Mouse (Mus musculus): ENCODE results near the gene Olfr1248. TPM values are rescaled to one million over a fixed set of nuclear protein-coding genes. Genes with fewer than 3 reads are reported as not detected.
"Not testable (repeated sequence)": the region's sequence is repeated elsewhere in the genome, so short reads cannot be mapped to it uniquely, and the experiment has no call there.

The Olfr1248 gene
- polyA plus RNA-seq (2015; fragmentation: Nextera tagmentation; extraction: Ambion mirVana), result not detected in 2 replicates

- WGBS, result 97% methylated on average over 1 of the region's 1 CpGs
Measured at GRCm38 (mm10) chr2:89618145-89618544, at the start of gene Olfr1248. TSS of gene Olfr1248 (minus strand) at chr2:89618245.

GRCm38 (mm10) chr2:89661367-89661766 is 43.3 kb upstream of the Olfr1248 start, which contains the start of gene Olfr1250:
TSS of gene Olfr1250 (minus strand) at chr2:89661467.
- Histone ChIP-seq H3K4me2 (replicated peaks) (no peak within 1 kb of the TSS), H3K9me3 (no peaks in the 10 kb centered on the region), H3K27me3 (replicated peaks) (no peaks in the 10 kb centered on the region), H3K27ac (no peak within 1 kb of the TSS), H3K4me3 (replicated peaks) (no peak within 1 kb of the TSS), H3K9ac (no peak within 1 kb of the TSS), H3K36me3 (no peaks in the 10 kb centered on the region), H3K4me1 (replicated peaks) (no peaks in the 10 kb centered on the region)
- no peak for ATAC-seq

More at GRCm38 (mm10) chr2:89618145-89618544, at the start of gene Olfr1248:
- H3K9ac ChIP-seq; H3K9me3 ChIP-seq; H3K4me1 ChIP-seq (replicated peaks); ATAC-seq; H3K4me2 ChIP-seq (replicated peaks); H3K27me3 ChIP-seq (replicated peaks); H3K36me3 ChIP-seq; H3K4me3 ChIP-seq (replicated peaks); H3K27ac ChIP-seq: not testable (repeated sequence)

GRCm38 (mm10) chr2:89634883-89635282 is 16.8 kb upstream of the Olfr1248 start, which contains the start of gene Olfr1249:
TSS of gene Olfr1249 (minus strand) at chr2:89634983.
- no peak within 1 kb of the TSS for H3K4me2 ChIP-seq (replicated peaks)
- no peaks in the 10 kb centered on the region for H3K9me3 ChIP-seq
- ATAC-seq, result no peak
- H3K27me3 ChIP-seq (replicated peaks), result no peaks in the 10 kb centered on the region
- H3K9ac ChIP-seq, result no peak within 1 kb of the TSS
- H3K36me3 ChIP-seq, result no peaks in the 10 kb centered on the region
- H3K4me3 ChIP-seq (replicated peaks), result no peak within 1 kb of the TSS
- H3K27ac ChIP-seq, result no peak within 1 kb of the TSS
- H3K4me1 ChIP-seq (replicated peaks), result no peaks in the 10 kb centered on the region
- 84% methylated on average over 2 of the region's 2 CpGs for WGBS

- Histone ChIP-seq H3K27me3 (replicated peaks) (no peaks in the 10 kb centered on the region), H3K27ac (no peak within 1 kb of the TSS), H3K4me3 (replicated peaks) (no peak within 1 kb of the TSS), H3K4me2 (replicated peaks) (no peak within 1 kb of the TSS), H3K9me3 (no peaks in the 10 kb centered on the region), H3K4me1 (replicated peaks) (no peaks in the 10 kb centered on the region), H3K36me3 (no peaks in the 10 kb centered on the region), H3K9ac (no peak within 1 kb of the TSS)
- ATAC-seq, result no peak
- 90% methylated on average over 2 of the region's 2 CpGs for WGBS
Measured at GRCm38 (mm10) chr2:89614030-89614429, 4.0 kb downstream of the Olfr1248 start, which contains the start of gene Olfr1247. TSS of gene Olfr1247 (minus strand) at chr2:89614130.

- 66% methylated on average over 2 of the region's 2 CpGs for WGBS
- Histone ChIP-seq H3K9me3 (no peaks in the 10 kb centered on the region), H3K4me1 (replicated peaks) (no peaks in the 10 kb centered on the region), H3K4me2 (replicated peaks) (no peak within 1 kb of the TSS), H3K4me3 (replicated peaks) (no peak within 1 kb of the TSS), H3K36me3 (no peaks in the 10 kb centered on the region), H3K9ac (no peak within 1 kb of the TSS), H3K27ac (no peak within 1 kb of the TSS), H3K27me3 (replicated peaks) (no peaks in the 10 kb centered on the region)
- no peak for ATAC-seq
Measured at GRCm38 (mm10) chr2:89593057-89593456, 25.0 kb downstream of the Olfr1248 start, which contains the start of gene Olfr1246. TSS of gene Olfr1246 (minus strand) at chr2:89593157.

GRCm38 (mm10) chr2:89578347-89578746 is 39.7 kb downstream of the Olfr1248 start, which contains the start of gene Olfr1245:
TSS of gene Olfr1245 (minus strand) at chr2:89578447.
- H3K9ac ChIP-seq, result no peak within 1 kb of the TSS
- no peaks in the 10 kb centered on the region for H3K9me3 ChIP-seq
- no peak within 1 kb of the TSS for H3K27ac ChIP-seq
- H3K4me1 ChIP-seq (replicated peaks), result no peaks in the 10 kb centered on the region
- 77% methylated on average over 1 of the region's 1 CpGs for WGBS
- H3K36me3 ChIP-seq, result no peaks in the 10 kb centered on the region
- no peak within 1 kb of the TSS for H3K4me3 ChIP-seq (replicated peaks)
- H3K27me3 ChIP-seq (replicated peaks), result no peaks in the 10 kb centered on the region
- ATAC-seq, result no peak
- H3K4me2 ChIP-seq (replicated peaks), result no peak within 1 kb of the TSS

Other genes with a start within 250 kb of the Olfr1248 start
- gene Olfr1238, start 208.6 kb downstream of the Olfr1248 start, polyA plus RNA-seq (2015; fragmentation: Nextera tagmentation; extraction: Ambion mirVana), result not detected in 2 replicates
- not detected in 2 replicates for gene Olfr1239, start 197.8 kb downstream of the Olfr1248 start, polyA plus RNA-seq (2015; fragmentation: Nextera tagmentation; extraction: Ambion mirVana)
- not detected in 2 replicates for gene Olfr1240, start 175.2 kb downstream of the Olfr1248 start, polyA plus RNA-seq (2015; fragmentation: Nextera tagmentation; extraction: Ambion mirVana)
- gene Olfr1241, start 131.1 kb downstream of the Olfr1248 start, polyA plus RNA-seq (2015; fragmentation: Nextera tagmentation; extraction: Ambion mirVana), result not detected in 2 replicates
- gene Olfr1242, start 119.9 kb downstream of the Olfr1248 start, polyA plus RNA-seq (2015; fragmentation: Nextera tagmentation; extraction: Ambion mirVana), result not detected in 2 replicates
- not detected in 2 replicates for gene Olfr1243, start 86.8 kb downstream of the Olfr1248 start, polyA plus RNA-seq (2015; fragmentation: Nextera tagmentation; extraction: Ambion mirVana)
- gene Olfr1245, start 39.8 kb downstream of the Olfr1248 start, polyA plus RNA-seq (2015; fragmentation: Nextera tagmentation; extraction: Ambion mirVana), result not detected in 2 replicates
- not detected in 2 replicates for gene Olfr1246, start 25.1 kb downstream of the Olfr1248 start, polyA plus RNA-seq (2015; fragmentation: Nextera tagmentation; extraction: Ambion mirVana)
- gene Olfr1247, start 4.1 kb downstream of the Olfr1248 start, polyA plus RNA-seq (2015; fragmentation: Nextera tagmentation; extraction: Ambion mirVana), result not detected in 2 replicates
- not detected in 2 replicates for gene Olfr1249, start 16.7 kb upstream of the Olfr1248 start, polyA plus RNA-seq (2015; fragmentation: Nextera tagmentation; extraction: Ambion mirVana)
- not detected in 2 replicates for gene Olfr1250, start 43.2 kb upstream of the Olfr1248 start, polyA plus RNA-seq (2015; fragmentation: Nextera tagmentation; extraction: Ambion mirVana)
- not detected in 2 replicates for gene Olfr1251, start 53.7 kb upstream of the Olfr1248 start, polyA plus RNA-seq (2015; fragmentation: Nextera tagmentation; extraction: Ambion mirVana)
- not detected in 2 replicates for gene Olfr1252, start 106.8 kb upstream of the Olfr1248 start, polyA plus RNA-seq (2015; fragmentation: Nextera tagmentation; extraction: Ambion mirVana)
- not detected in 2 replicates for gene Olfr1253, start 138.8 kb upstream of the Olfr1248 start, polyA plus RNA-seq (2015; fragmentation: Nextera tagmentation; extraction: Ambion mirVana)
- not detected in 2 replicates for gene Olfr1254, start 175.4 kb upstream of the Olfr1248 start, polyA plus RNA-seq (2015; fragmentation: Nextera tagmentation; extraction: Ambion mirVana)
- gene Olfr1255, start 193.8 kb upstream of the Olfr1248 start, polyA plus RNA-seq (2015; fragmentation: Nextera tagmentation; extraction: Ambion mirVana), result not detected in 2 replicates
- not detected in 2 replicates for gene Olfr1256, start 223.3 kb upstream of the Olfr1248 start, polyA plus RNA-seq (2015; fragmentation: Nextera tagmentation; extraction: Ambion mirVana)
- gene Olfr48, start 230.0 kb upstream of the Olfr1248 start, polyA plus RNA-seq (2015; fragmentation: Nextera tagmentation; extraction: Ambion mirVana), result not detected in 2 replicates